2 mouse cellular contexts compared by ENCODE assay signal in the genomic region with DNA sequence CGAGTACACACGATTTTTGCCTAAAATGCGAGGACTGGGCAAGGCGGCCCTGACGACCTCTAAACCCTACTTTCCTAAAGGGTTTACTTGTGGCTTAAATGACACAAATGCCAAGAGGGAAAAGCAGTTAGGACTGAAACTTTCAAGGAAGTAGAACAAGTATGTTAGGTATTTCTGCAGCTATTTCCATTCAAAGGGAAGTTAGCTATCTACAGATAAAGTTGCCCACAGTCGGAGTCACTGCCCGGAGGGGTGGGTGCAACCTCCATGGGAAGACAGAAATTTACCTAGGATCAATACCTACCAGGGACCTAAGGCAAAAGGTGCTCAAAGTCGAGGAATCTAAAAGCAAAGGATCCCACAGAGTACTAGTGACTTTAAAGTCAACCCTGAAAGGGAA.
TF ChIP-seq lines count a peak whose summit lies in the region.

No protein-coding gene starts in this region.

TF ChIP-seq in ES-E14, 5 proteins besides CTCF, POLR2A, EP300 and RAD21:
- TF ChIP-seq HCFC1 (IDR thresholded peaks at IDR 0.05; ENCODE audit: borderline replicate concordance, insufficient read depth, low read length) = no peak
- TF ChIP-seq MAFK (IDR thresholded peaks at IDR 0.05; ENCODE audit: insufficient read depth, low read depth, low read length) = no peak
- no peak for TF ChIP-seq CHD2 (IDR thresholded peaks at IDR 0.05; ENCODE audit: low read depth, low read length)
- no peak for TF ChIP-seq ZNF384 (IDR thresholded peaks at IDR 0.05; ENCODE audit: low read depth, low read length)
- no peak for TF ChIP-seq ZC3H11A (IDR thresholded peaks at IDR 0.05; ENCODE audit: borderline replicate concordance, low read depth, low read length)

TF ChIP-seq in MEL, 35 proteins besides CTCF, POLR2A, EP300 and RAD21:
- TF ChIP-seq GATA1 (IDR thresholded peaks at IDR 0.05; ENCODE audit: low read depth, low read length) (peak; percentile 59; the same call in 1 of the 2 replicates), ZNF384 (IDR thresholded peaks at IDR 0.05; ENCODE audit: low read depth, low read length) (no peak), RCOR1 (IDR thresholded peaks at IDR 0.05; ENCODE audit: low read depth, low read length) (peak; percentile 24; the same call in 1 of the 2 replicates), UBTF (IDR thresholded peaks at IDR 0.05; ENCODE audit: borderline replicate concordance, insufficient read depth, low read depth, low read length) (no peak), BHLHE40 (IDR thresholded peaks at IDR 0.05; ENCODE audit: borderline replicate concordance, low read depth, low read length) (no peak)
